Mouse (Mus musculus) ES-E14 (cell line): Measurements from ENCODE around the gene Bcl2l12.

ENCODE experiments used
- CHD2 ChIP-seq: IDR thresholded peaks from 2 replicates; pipeline ENCODE4 v1.6.1; 2014; ENCODE audit warnings: mild to moderate bottlenecking, low read depth, low read length, inconsistent platforms
- HCFC1 ChIP-seq: IDR thresholded peaks from 2 replicates; pipeline ENCODE4 v1.6.1; 2012; ENCODE audit warnings: low read length, inconsistent platforms, borderline replicate concordance; ENCODE audit not compliant: insufficient read depth
- MAFK ChIP-seq: IDR thresholded peaks from 2 replicates; pipeline ENCODE4 v1.6.1; 2014; ENCODE audit warnings: mild to moderate bottlenecking, low read depth, low read length, inconsistent platforms; ENCODE audit not compliant: insufficient read depth
- ZNF384 ChIP-seq: IDR thresholded peaks from 2 replicates; pipeline ENCODE4 v1.6.1; 2012; ENCODE audit warnings: low read depth, low read length, inconsistent platforms

DNA sequence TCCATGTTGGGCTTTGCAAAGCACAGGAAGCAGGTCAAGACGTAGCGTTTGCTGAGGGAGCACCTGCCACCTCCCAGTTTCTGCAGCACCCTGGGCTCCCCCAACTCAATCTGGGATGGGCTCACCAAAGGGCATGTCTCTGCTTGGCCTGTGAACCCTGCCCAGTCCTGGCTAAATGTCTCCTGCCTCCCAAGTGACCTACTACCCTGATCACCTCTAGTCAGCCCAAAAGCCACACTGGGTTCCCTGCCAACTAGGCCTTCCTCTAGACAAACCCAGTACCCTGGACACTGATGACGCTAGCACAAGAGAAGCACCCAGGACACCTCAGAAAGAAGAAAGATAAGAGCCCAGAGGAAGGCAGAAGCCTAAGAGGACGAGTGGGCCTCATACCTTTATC is 14.3 kb upstream of the Bcl2l12 start:
- TF ChIP-seq HCFC1 (no peak), MAFK (no peak), ZNF384 (no peak), CHD2 (no peak)
